Mouse (Mus musculus): ENCODE results near the gene Peg3. TPM values are rescaled to one million over a fixed set of nuclear protein-coding genes. Genes with fewer than 3 reads are reported as not detected.

Peg3 gene
- polyA plus RNA-seq (2015; fragmentation: Nextera tagmentation; extraction: Ambion mirVana), result 44.1 and 55.1 TPM in 2 replicates

GRCm38 (mm10) chr7:6730241-6730640, at the start of gene Peg3, which contains the start of gene Usp29:
Gene Peg3 (minus strand): TSS chr7:6730431.
Gene Usp29 (plus strand): TSS chr7:6730578.

DNA sequence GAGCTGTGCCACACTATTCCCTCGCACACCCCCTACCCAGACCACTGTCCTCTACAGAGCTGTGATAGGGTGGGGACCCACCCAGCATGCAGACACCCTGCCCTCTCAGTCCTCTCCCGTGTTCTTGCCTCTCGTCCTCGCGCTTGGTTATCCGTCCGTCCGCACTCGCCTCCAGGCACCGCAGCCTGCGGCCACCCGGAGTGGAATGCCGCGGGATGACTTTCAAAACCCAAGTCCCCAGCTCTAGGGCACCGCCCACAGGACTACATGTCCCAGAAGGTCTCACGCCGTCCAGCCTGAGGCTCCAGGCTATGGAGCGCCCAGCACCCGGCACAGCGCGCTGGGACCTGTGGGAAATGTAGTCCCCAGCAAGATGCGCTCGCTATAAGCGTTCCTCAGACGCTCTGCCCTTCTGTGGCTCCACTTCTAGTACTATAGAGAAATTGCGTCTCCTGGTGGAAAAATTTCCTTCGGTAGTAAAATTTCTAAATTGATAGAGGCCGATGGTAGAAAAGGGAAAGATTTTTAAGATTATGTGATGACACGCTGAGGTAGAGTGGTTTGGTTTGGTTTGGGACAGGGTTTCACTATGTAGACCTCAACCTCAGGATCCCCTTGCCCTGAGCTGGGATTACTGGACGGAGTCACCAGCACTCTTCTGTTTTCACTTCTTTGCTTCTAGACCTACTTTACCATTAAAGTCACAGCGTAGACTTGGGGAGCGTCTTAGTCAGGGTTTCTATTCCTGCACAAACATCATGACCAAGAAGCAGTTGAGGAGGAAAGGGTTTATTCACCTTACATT, 33.8 kb downstream of the Peg3 start, which contains the start of gene Zim1:
Zim1 (minus strand) TSS at position 210 of the 805 bp plus-strand sequence.

Other genes starting within 250 kb of the Peg3 start
- gene Olfr5, start 243.5 kb downstream of the Peg3 start, polyA plus RNA-seq (2015; fragmentation: Nextera tagmentation; extraction: Ambion mirVana), result not detected in 2 replicates
- not detected in 2 replicates for gene Olfr1347, start 230.7 kb downstream of the Peg3 start, polyA plus RNA-seq (2015; fragmentation: Nextera tagmentation; extraction: Ambion mirVana)
- not detected in 2 replicates for gene Olfr1348, start 221.7 kb downstream of the Peg3 start, polyA plus RNA-seq (2015; fragmentation: Nextera tagmentation; extraction: Ambion mirVana)
- not detected in 2 replicates for gene Olfr1349, start 207.5 kb downstream of the Peg3 start, polyA plus RNA-seq (2015; fragmentation: Nextera tagmentation; extraction: Ambion mirVana)
- gene Olfr1350, start 165.6 kb downstream of the Peg3 start, polyA plus RNA-seq (2015; fragmentation: Nextera tagmentation; extraction: Ambion mirVana), result not detected in 2 replicates
- 1.5 and 1.6 TPM in 2 replicates for gene Zim1, start 34.0 kb downstream of the Peg3 start, polyA plus RNA-seq (2015; fragmentation: Nextera tagmentation; extraction: Ambion mirVana)
- 0.82 and 1.1 TPM in 2 replicates for gene Usp29, start 147 bp upstream of the Peg3 start, polyA plus RNA-seq (2015; fragmentation: Nextera tagmentation; extraction: Ambion mirVana)

Measured in urinary bladder, postnatal 0 days (tissue).